ENCODE assay signal across 10 mouse cellular contexts in the genomic region with DNA sequence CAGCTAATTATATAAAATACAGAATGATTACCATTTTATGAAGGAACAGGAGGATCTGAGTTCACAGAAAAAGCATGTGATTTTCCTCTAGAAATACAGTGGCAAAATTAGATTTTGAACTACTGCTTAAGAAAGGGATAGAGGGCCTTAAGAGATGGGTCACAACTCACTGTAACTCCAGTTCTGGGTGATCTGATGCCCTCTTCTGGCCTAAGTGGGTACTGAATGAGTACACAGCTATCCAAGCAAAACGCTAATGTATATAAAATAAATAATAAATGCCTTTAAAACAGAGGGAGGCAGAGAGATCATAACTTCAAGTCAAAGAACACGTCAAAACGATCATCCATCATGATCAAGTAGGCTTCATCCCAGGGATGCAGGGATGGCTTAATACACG.
DNase-seq lines count a peak whose midpoint lies in the region; ATAC-seq lines count a peak whose summit lies in the region.
"Had no signal": no experiment of that assay in that cellular context is flagged by ENCODE, and none has a peak within 500 bp of the region (broad histone marks: within the 10 kb centered on the region; RNA-seq: fewer than 3 reads in every experiment).

No protein-coding gene starts in this region.

- H3K9me3 ChIP-seq in forebrain, embryonic 16.5 days (ENCODE audit: control insufficient read depth, low read length), result no peaks in the 10 kb centered on the region
- H3K9me3 ChIP-seq in forebrain, embryonic 10.5 days, result no peaks in the 10 kb centered on the region
- H3K9me3 ChIP-seq in neural tube, embryonic 15.5 days (replicated peaks), result no peaks in the 10 kb centered on the region
- H3K9me3 ChIP-seq: heart, embryonic 13.5 days; lung, embryonic 15.5 days had no signal

- no peak overlapping the region for H3K4me3 ChIP-seq in forebrain, embryonic 16.5 days (replicated peaks; ENCODE audit: low read length)
- H3K4me3 ChIP-seq in forebrain, embryonic 10.5 days, result no peak overlapping the region
- H3K4me3 ChIP-seq in neural tube, embryonic 15.5 days (replicated peaks), result no peak overlapping the region
- H3K4me3 ChIP-seq: heart, embryonic 13.5 days; lung, embryonic 15.5 days had no signal

- H3K4me2 ChIP-seq in forebrain, embryonic 16.5 days (ENCODE audit: low read length), result no peak overlapping the region
- no peak overlapping the region for H3K4me2 ChIP-seq in neural tube, embryonic 15.5 days
- H3K4me2 ChIP-seq: heart, embryonic 13.5 days; lung, embryonic 15.5 days had no signal

- no peaks in the 10 kb centered on the region for H3K36me3 ChIP-seq in forebrain, embryonic 16.5 days (ENCODE audit: control insufficient read depth, insufficient read depth)
- no peaks in the 10 kb centered on the region for H3K36me3 ChIP-seq in forebrain, embryonic 10.5 days (replicated peaks)
- no peaks in the 10 kb centered on the region for H3K36me3 ChIP-seq in neural tube, embryonic 15.5 days
- H3K36me3 ChIP-seq: heart, embryonic 13.5 days; lung, embryonic 15.5 days had no signal

- ATAC-seq in forebrain, embryonic 16.5 days, result peak; percentile 45; the same call in 1 of the 2 replicates
- ATAC-seq in neural tube, embryonic 15.5 days (ENCODE audit: low FRiP score), result no peak

- H3K9ac ChIP-seq in forebrain, embryonic 16.5 days (replicated peaks; ENCODE audit: low read depth, low read length), result no peak overlapping the region
- no peak overlapping the region for H3K9ac ChIP-seq in neural tube, embryonic 15.5 days (replicated peaks)
- H3K9ac ChIP-seq: heart, embryonic 13.5 days; lung, embryonic 15.5 days had no signal

- no peak overlapping the region for H3K27ac ChIP-seq in forebrain, embryonic 16.5 days (ENCODE audit: low read length)
- H3K27ac ChIP-seq in forebrain, embryonic 10.5 days, result no peak overlapping the region
- H3K27ac ChIP-seq in neural tube, embryonic 15.5 days (replicated peaks), result no peak overlapping the region
- H3K27ac ChIP-seq: heart, embryonic 13.5 days; lung, embryonic 15.5 days had no signal

- no peaks in the 10 kb centered on the region for H3K4me1 ChIP-seq in forebrain, embryonic 16.5 days (replicated peaks; ENCODE audit: control insufficient read depth, insufficient read depth, low read length)
- H3K4me1 ChIP-seq in forebrain, embryonic 10.5 days, result no peaks in the 10 kb centered on the region
- H3K4me1 ChIP-seq in neural tube, embryonic 15.5 days, result no peaks in the 10 kb centered on the region
- H3K4me1 ChIP-seq: heart, embryonic 13.5 days; lung, embryonic 15.5 days had no signal

- 41% methylated on average over 4 of the region's 4 CpGs for WGBS in forebrain, embryonic 16.5 days
- WGBS in forebrain, embryonic 10.5 days, result 51% methylated on average over 4 of the region's 4 CpGs
- 43% methylated on average over 4 of the region's 4 CpGs for WGBS in neural tube, embryonic 15.5 days

- DNase-seq in forebrain, embryonic 10.5 days (ENCODE audit: extremely low spot score, low spot score), result no peak
- DNase-seq in neural tube, embryonic 10.5 days (ENCODE audit: extremely low spot score, low spot score), result peak; percentile 14
- peak; percentile 11 for DNase-seq in embryo, embryonic 9.5 days (ENCODE audit: extremely low spot score)
- DNase-seq in lung, postnatal 10 days, result peak; percentile 32
- peak; percentile 49 for DNase-seq in right cerebral cortex, postnatal 4 days
- DNase-seq in spleen, adult 12 weeks (ENCODE audit: low spot score), result no peak

- no peaks in the 10 kb centered on the region for H3K27me3 ChIP-seq in forebrain, embryonic 16.5 days (replicated peaks; ENCODE audit: control insufficient read depth, insufficient read depth, low read length)
- no peaks in the 10 kb centered on the region for H3K27me3 ChIP-seq in forebrain, embryonic 10.5 days (ENCODE audit: poor library complexity, severe bottlenecking)
- no peaks in the 10 kb centered on the region for H3K27me3 ChIP-seq in neural tube, embryonic 15.5 days (replicated peaks)
- H3K27me3 ChIP-seq: heart, embryonic 13.5 days; lung, embryonic 15.5 days had no signal

Comparison
In these comparisons a context has a peak if more than half of its experiments do, and no peak if none do; other contexts are left out.
1. DNase-seq: peak in neural tube, embryonic 10.5 days (single experiment), embryo, embryonic 9.5 days (single experiment), lung, postnatal 10 days (single experiment) and right cerebral cortex, postnatal 4 days (single experiment); none in forebrain, embryonic 10.5 days (single experiment) and spleen, adult 12 weeks (single experiment).